Mouse (Mus musculus) liver, adult (tissue): ENCODE data around the gene Lage3.

Source experiments
- GATA4 ChIP-seq: IDR thresholded peaks from 2 replicates; pipeline ENCODE4 v1.6.1; 2014; ENCODE audit warnings: mild to moderate bottlenecking, low read length; ENCODE audit not compliant: insufficient replicate concordance

The Lage3 gene

GRCm38 (mm10) chrX:74353467-74353770 lies at the start of gene Lage3:
Gene Lage3 (minus strand): TSS chrX:74353618.
- TF ChIP-seq GATA4: no peak

DNA sequence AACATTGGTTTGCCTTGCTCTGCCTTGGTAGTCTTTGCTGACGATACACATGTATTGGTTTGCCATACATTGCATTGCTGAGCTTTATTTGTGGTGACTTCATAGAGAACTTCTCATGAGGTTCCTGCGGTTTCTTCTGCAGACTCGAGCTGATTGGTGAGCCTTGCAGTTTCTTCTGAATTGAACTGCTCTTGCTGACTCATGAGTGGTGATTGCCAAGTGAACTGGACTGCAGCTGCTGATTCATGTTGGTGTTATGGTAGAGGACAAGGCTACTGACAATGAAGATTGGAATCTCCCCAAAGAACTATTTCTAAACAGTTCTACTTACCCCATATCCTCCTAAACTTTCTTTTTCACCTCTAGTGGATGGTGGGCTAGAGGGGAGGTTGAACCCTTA lies 46.7 kb upstream of the Lage3 start:
- TF ChIP-seq GATA4: no peak

GRCm38 (mm10) chrX:74392535-74393443 lies 39.4 kb upstream of the Lage3 start, which contains the start of the genes Fam3a and Ikbkg:
Gene Fam3a (minus strand): TSS chrX:74393272.
Gene Ikbkg (plus strand): TSS chrX:74393290.
- peak; percentile 88; the same call in 1 of the 2 replicates for TF ChIP-seq GATA4

DNA sequence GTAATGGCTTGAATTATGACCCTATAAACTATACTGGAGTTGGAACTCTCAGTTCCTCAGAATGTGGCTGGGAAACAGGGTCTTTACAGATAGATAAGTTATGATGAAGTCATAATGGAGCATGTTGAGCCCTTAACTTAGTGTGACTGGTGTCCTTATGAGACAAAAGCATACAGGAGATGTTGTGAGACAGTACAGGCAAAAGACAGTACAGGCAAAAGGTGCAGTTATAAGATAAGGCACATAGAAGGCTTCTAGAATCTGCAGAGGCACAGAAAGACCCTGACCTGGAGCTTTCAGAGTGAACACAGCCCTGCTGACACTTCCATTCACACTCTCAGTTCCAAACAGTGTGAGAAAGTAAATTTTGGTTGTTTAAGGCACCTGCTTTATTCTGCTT lies 34.7 kb upstream of the Lage3 start:
- TF ChIP-seq GATA4: no peak

GRCm38 (mm10) chrX:74384451-74384850 lies 31.0 kb upstream of the Lage3 start:
- no peak for TF ChIP-seq GATA4

DNA sequence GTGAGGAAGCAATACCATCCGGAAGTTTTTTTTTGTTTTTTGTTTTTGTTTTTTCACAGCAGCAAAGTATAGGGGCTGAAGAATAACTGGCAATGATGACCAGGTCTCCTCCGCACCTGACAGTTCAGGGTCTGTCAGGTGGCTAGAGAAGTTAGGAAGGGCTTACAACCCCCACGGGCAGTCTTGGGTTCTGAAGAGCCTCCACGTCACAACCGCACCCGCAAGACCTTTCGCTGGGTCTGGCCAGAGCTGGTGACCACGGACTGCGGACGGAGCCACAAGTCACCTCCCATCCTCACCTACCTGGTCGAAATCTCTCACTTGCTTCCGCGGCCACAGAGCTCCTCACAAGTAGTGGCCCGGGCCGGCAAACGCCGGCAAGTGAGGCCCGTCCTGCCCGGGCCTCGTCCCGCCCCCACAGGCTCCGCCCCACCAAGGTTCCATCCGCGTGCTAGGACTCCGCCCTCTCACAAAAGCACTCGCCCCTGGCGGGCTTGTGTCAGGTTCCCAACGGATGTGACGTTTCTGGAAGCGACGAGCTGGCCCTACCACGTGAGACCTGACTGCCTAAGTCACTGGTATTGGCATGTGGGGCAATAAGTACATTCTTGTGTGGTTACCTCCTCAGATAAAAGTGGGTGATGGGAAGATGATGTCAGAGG lies 19.6 kb upstream of the Lage3 start, which contains the start of the genes Ubl4a and Slc10a3:
Gene Ubl4a, minus strand, starts transcription at position 331 of the 662 bp plus-strand sequence.
Gene Slc10a3, minus strand, starts transcription at position 462 of the 662 bp plus-strand sequence.
- TF ChIP-seq GATA4: no peak

DNA sequence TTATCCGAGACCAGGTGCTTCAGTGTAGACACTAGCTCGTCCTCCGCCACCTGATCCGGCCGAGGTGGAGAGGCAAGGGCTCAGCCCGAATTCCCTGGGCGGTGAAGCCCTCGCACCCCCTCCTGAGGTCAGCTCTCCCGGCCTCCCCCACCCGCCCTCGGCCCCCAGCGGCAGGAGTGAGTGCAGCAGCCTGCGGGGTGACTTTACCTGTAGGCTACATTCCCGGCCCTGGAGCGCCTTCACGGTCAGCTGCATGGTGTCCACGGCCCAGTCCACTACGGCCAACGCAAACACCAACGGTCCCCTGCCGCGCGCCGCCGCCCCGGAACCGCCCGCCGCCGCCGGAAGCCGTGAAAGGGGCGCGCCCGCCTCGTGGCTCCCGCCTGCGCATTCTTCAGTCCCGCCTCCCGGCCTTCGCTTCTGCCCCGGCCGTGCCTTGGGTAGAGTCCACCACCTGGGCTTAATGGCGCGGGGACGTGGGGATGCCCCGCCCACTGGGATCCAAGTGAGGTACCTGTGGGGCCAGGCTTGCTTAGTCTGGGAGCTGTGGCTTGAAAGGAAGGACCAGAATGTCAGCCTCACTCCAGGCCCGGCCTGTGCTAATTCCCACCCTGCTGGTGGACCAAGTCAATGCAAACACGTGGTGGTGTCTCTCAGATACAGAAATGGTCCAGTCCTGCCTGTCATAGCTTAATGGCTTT lies 14.9 kb upstream of the Lage3 start:
- TF ChIP-seq GATA4: no peak

DNA sequence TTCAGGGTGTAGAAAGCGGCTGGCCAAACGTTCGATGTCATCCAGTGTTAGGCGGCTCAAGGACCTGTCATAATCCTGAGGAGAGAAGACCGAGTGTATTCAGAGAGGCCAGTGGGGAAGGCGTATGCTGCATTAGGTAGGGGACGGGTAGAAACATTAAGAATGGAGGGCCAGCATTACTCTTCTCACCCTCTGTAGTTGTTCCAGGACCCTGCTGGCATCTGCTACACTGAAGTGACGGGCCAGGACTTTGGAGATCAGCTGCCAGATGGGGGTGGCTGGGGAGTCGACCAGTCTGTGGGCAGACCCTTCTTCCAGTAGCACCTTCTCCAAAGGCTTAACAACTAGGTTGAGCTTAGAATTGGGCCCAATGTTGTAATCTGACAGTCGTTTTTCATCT lies 14.1 kb upstream of the Lage3 start:
- no peak for TF ChIP-seq GATA4

DNA sequence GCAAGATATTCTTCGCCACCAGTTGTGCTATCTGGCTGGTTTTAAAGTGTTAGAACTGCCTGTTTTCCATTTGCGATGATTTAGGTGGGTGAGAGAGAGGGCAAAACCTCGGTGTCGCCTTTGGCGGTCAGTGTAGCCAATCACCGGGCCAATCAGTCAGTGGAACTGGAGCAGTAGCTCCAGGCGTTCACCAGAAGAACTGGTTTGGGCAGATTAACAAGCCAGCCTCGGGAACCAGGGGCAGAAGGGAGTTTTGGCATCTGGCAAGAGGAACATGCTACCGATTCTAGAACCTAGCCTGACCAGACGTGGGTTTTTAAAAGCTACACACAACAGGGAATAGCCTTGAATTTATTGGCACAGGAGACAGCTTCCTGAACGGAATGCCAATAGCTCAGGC lies 5.8 kb upstream of the Lage3 start:
- TF ChIP-seq GATA4: no peak

- no peak for TF ChIP-seq GATA4
Observed at GRCm38 (mm10) chrX:74352645-74353466, 562 bp downstream of the Lage3 start.

DNA sequence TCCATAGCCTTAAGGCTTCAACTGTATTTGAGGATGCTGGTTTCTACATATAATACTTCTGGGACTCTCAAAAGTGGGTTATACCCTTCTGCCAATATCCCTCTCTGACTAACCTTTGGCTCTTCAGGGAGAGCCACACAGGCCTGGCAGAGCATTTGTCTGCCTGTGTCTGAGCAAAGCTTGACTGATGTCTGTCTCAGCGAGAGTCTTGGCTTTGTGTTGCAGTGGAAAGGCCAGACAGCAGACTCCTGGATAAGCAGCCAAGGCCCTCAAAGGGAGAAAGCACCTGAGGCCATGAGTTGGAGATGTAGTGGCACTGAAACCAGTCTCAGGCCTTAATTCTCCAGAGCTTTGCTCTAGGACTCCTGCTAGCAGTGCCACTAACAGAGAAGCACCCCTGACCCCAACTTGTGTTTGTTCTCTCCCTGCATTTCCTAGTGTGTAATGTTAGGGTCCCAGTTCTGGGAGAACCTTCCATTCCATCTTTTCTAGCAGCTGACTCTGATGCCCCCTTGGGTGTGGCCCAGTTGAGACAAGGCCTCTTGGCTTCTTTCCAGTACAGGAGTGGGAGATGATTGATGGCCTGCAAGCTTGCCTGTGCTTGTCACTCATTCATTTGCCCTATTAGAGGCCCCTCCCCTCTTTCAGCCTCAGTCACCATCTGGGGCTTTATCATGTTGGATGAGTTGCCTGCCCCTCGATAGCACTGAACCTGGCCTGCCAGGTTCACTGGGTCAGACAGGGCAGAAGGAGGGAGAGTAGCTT lies 23.1 kb downstream of the Lage3 start:
- no peak for TF ChIP-seq GATA4

GRCm38 (mm10) chrX:74329215-74329671 lies 24.2 kb downstream of the Lage3 start:
- TF ChIP-seq GATA4: no peak

DNA sequence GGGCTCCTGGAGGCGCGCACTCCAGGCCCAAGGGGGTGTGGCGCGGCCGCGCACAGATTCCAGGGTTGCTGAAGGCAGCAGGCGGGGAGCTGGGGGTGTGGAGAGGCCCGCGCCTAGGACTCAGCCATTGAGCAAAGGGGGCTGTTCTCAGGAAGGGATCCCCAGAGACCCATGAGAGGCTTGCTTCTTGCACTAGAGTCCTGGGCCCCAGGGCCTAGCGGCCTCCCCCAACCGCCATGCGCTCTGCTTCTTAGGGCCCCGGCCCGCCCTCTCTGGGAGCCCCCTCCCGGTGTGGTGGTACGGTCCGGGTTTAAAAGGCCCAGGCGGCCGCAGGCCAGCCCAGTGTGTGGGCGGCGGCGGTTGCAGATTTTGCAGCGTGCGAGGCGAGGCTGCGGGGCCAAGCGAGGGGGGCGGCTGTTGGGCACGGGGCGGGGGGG lies 24.7 kb downstream of the Lage3 start, which contains the start of gene Plxna3:
Gene Plxna3, plus strand, starts transcription at position 342 of the 437 bp plus-strand sequence.
- TF ChIP-seq GATA4: no peak
